Mouse (Mus musculus) regulatory T cell (primary cell): ENCODE measurements at regions not wholly inside any gene's neighbourhood (a gene's known extent, or its start where the extent isn't known, plus 50 kb on each side); places are given as distances from the start of the nearest gene placed in this dataset.
"Not testable (repeated sequence)": the region's sequence is repeated elsewhere in the genome, so short reads cannot be mapped to it uniquely, and the experiment has no call there.

Experiments
- in situ Hi-C: fragments of 300-600 bp; cut with MboI, MseI; formaldehyde crosslinking; loops from one replicate; pipeline ENCODE4 v1.15.1; 2025; ENCODE audit warnings: high pct_unique_total_duplicates

DNA sequence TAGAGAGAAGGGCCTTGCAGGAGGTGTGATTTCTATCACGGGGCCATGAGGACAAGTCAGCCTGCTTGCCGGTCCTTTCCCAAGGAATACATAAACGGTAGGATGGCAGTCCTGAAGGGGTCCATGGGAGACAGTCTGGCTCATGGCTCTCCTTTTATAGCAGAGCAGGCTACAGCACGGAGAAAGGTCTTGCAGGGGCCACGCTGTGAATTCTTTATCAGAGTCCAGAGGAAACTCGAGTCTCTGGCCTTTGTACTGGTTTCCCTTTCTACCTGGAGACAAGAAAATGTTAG is 1984.0 kb downstream of the 4930444P10Rik start:
- in situ Hi-C loops = no loop called here

DNA sequence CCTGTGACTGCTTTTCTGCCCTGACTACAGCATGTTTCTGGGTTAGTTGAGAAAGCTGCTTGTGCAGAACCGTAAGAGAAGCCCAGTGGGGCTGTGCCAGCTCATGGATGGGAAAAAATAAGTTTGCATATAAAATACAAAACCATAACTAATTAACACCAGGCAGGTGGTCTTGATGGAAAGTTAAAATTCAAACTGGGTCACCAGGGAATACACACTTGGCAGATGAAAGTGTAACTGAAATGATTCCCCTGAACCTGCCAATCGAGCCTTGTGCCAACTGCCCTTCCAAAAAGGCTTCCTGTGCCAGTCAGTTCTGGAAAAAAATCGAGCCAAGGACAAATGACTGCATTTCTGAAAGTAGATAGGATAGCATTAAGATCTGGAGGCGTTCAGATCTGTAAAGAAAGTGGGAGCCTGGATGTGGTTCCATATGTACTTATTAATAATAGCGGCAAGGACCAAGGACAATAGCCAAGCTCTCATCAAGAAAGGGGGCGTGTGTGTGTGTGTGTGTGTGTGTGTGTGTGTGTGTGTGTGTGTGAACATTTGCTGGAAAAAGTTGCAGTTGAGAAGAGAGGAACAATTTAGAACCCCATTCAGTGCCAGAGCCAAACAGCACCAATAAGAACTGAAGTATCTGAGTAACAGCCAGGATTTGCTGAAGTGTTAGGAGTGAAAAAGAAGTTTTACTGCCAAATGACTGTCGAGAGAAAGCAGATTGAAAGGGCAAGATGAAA is 1984.5 kb downstream of the 4930444P10Rik start:
- in situ Hi-C loops = no loop called here

DNA sequence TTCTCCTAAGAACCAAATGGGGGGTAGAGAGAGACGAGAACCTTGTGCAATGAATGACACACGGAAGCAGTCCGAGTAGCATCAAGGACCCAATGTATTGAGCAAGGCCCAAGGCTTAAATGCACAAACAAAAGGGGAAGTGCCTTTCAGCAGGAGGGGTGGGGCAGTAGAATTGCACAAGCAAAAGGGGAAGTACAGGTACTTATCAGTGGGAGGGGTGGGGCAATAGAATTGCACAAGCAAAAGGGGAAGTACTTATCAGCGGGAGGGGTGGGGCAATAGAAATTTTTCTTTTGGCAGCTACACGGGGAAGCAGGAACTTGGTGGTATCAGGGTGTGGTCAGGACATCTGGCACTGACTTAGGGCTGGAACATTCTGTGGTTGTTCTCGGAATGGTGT is 1987.6 kb downstream of the 4930444P10Rik start:
- in situ Hi-C loops = not testable (repeated sequence)

DNA sequence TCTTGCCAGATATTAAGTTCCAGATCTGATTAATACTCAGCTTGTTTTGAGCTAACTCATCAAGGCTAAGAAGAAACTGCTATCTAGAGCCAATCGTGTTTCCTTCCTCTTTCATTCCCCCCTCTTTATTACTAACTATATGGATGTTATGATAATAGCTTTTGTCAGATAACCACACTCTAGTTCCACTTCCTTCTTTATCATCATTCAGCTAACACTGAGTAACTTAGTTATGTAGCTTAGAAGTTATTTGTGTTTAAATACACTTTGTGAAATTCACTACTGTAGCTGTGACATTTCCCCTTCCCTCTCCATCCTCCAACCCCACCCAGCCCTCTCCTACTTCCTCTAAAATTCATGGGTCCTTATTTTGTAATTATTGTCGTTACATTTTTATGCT is 1988.6 kb downstream of the 4930444P10Rik start:
- in situ Hi-C loops = no loop called here

DNA sequence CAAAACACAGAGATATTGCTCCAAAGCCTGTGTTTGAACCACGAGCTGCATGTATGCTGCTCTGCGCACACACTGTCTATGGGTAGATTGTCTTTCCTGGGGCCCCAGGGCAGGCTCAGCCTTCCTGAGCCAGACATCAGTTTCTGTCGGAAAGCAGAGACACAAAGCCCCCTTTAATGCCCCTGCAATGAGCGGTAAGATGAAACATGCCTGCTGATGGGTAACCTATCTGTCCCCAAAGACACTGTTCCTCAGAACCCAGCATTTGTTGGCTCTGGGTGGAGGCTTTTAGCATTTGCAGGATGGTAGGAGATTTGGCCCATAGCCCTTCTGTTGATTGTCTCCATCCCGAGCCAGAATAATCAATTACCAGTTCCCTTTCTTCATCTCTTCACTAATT is 1994.1 kb downstream of the 4930444P10Rik start:
- in situ Hi-C loops = no loop called here

DNA sequence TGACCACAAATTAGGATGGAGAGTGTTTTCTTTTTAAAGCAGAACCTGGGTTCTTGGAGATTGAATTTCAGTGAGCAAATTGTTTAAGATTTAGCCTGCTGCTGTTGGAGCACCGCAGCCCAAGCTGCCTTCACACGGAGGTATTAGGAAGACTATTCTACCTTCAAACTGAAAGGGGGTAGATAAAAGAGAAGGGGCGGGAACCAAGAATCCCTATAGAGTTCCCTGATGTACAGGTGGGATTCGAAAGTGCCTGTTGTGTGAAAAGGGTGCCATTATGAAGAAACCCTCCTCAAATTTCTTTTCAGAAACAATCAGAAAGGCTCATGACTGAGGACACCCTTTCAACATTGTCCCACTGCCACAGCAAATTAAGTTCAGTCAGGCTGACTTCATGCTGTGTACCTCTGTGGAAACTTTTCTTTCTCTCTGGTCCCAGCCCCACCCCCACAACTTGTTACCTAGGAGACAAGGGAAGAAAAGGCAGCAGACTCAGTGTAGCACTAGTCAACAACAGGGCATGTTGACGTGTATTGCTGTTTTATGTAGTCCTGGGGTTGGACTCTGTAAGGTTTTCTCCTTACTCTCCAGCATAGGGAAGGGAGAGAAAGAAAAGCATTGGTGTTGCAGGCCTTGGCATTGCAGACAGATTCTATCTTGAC is 1995.4 kb downstream of the 4930444P10Rik start:
- in situ Hi-C loops = no loop called here

DNA sequence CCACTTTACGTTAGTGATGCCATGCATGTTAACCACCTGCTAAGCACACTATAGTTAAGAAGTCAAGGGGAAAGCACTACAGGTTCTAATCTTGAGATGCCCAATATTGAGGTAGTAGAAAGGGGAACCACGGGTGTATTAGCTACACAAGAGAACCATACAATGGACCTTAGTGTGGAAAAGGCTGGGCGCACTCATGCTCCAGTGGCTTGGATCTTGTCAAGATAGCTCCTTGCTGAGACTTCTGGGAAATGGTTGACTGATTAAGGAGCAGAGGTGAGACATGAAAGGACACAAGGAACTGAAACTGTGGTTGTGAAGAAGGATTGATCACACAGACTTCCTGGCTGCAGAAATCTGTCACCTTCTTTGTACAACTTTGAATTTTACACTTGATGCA is 2028.3 kb downstream of the 4930444P10Rik start:
- in situ Hi-C loops = no loop called here

DNA sequence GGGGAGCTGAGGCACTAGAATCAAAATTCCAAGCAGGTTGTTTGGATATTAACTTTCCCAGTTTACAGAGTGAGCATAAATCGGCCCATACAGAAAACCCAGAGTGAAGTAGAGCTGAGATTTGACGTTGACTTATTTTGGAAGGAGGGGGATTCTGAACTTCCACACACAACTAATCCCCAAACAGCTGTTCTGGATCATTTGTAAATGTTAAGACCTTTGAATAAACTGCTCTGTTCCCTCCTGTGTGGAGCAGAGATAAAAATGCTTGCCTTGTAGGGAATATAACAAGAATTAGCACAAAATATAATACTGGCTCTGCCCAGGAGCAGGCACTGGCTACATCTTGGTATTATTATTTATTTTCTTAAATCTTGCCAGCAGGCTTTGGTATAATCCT is 2057.0 kb downstream of the 4930444P10Rik start:
- in situ Hi-C loops = no loop called here

DNA sequence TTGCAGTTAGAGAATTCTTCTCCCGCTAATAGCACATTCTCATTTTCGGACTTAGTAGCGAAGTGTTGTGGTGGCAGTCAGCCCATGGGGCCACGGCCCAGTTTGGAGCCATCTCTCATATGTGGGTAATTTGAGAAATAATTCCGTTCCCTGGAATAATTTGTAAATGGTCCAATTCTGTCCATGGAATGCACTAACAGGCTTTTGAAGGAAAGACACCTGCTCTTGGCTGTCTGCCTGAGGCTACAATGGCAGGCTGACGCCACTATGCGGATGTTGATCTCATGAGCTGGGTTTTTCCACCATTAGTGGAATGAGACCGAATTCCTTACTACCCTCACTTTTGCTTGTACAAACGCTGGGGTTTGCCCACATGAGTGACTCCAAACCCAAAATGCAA is 2081.6 kb downstream of the 4930444P10Rik start:
- in situ Hi-C loops = no loop called here

DNA sequence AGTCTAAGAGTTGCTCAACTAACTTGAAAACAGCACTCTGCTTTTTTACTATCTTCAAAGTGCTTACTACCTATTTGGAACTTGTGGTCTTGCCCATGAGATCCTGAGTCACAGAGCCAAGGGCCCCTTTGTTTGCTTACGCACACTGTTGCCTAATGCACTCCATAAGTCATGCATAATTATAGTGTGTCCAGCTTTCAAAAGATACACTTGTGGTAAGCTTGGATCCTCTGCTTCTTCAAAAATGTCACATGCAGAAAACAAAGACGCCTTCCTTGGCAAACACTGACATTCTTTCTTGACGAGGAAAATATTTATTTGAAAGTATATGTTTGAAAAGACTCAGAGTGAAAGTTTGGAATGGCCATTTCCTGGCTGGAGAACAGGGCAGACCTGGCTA is 2082.3 kb downstream of the 4930444P10Rik start:
- in situ Hi-C loops = no loop called here

DNA sequence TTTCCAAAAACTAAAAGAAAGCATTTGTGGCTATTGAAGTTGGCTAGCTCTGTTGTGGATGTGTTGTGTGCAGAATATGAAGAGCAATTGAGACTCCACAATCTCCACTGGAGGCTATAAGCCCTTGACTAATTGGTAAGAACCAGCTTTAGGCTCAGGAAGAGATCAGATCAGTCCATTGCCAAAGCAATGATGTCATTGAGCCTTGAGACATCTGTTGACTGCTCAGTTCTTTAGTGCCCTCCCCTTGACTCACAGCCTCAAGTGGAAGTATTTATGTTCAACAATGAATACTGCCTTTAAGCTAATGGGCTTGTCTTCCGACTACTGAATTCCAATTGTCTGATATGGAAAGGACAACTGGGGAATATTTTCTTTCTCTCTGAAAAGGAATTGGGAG is 2090.6 kb downstream of the 4930444P10Rik start:
- in situ Hi-C loops = no loop called here

DNA sequence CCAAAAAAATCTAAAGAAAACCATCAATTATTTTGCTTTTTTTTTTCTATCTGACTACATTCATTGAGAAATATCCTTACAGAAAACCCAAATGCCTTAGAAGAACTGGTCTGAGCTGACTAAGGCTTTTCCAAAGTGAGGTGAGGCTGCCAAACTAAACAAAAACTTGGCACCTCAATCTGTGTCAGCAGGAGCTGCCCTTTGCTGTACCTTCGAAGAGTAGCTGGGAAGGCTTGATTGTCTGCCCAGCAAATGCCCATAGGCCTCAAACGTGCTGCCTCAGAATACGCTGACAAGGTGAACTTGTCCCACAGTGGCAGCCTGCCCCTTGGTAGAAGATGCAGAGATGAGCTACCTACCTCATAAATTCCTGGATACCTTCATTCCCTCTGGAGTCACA is 2091.7 kb downstream of the 4930444P10Rik start:
- in situ Hi-C loops = no loop called here

DNA sequence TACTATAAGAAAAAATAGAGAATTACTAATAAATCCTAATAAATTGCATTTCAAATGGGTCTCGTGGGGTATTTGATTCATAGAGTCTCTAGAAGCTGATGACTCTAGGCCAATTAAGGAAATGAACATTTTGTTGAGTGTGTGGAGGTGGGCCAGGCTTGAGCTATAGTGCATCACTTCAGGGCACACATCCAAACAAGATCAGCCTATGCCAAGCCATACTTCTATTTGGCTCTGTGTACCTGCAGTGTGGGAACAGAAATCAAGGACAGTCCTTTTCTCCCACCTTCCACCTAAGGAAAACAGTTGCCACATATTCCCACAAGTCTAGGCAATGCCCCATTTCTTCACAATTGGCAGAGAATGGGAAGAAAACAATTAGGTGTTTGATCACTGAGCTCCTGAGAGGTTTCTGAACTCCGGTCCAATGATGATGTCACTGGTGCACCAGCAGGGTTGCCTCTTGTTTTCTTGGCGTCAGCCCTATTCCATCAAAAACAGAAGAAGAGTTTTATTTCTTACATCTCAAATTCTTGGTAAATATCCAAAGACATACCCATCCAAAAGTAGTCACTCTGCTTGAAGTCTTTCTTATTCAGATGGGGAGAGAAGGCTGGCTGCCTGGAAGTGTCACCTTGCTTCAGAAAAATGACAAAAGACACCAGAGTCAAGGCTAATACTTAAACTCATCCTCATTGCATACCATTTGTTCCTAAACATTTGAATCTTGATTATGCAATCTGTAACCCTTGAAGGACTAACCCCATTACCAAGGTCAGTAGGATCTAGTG is 2092.3 kb downstream of the 4930444P10Rik start:
- in situ Hi-C loops = no loop called here

DNA sequence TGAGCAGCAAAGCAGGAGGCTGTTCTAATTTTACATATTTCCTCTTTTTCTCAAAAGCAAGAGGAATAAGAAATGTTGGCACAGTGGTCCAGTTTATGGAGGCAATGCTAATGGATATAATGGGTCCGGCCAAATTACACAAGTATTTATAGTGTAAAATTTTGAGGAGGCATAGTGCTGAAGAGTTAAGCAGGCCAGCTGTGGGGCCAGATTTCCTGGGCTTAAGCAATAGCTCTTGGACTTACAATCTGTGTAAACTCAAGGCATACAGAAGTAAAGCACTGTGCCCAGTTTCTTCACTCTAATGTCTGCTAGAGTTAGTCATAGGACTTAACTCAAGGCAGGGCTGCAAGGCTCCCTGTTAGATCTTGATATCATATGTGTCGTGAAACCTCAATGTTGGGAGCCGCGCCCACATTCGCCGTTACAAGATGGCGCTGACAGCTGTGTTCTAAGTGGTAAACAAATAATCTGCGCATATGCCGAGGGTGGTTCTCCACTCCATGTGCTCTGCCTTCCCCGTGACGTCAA is 2094.9 kb downstream of the 4930444P10Rik start:
- in situ Hi-C loops = no loop called here

DNA sequence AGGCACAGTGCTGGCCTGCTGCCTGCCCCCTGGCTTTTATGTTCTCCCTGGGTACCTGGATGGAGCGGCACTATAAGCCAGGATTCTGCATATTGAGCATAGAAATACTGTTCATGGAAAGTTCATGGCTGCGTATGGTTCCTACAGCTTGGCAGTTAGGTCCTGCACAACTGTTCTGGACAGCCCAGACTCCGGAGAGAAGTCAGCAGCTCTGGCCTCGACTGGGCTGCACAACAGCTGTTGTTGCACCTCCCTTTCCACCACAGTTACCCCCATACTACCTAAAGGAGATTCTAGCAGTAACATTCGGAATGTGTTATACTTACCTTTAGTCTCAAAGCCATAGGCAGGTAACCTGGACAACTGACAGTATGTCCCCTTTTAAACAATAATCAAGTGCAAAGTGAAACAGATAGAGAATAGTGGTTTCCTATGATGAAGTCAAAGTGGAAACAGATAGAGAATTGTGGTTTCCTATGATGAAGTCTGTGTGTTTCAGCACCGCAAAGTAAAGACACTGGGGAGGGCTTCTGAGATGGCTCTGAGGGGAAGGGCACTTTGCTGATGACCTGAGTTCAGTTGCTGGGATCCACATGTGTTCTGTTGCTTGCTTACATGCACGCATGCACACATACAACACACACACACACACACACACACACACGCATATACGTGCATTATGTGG is 2099.2 kb downstream of the 4930444P10Rik start:
- in situ Hi-C loops = no loop called here

DNA sequence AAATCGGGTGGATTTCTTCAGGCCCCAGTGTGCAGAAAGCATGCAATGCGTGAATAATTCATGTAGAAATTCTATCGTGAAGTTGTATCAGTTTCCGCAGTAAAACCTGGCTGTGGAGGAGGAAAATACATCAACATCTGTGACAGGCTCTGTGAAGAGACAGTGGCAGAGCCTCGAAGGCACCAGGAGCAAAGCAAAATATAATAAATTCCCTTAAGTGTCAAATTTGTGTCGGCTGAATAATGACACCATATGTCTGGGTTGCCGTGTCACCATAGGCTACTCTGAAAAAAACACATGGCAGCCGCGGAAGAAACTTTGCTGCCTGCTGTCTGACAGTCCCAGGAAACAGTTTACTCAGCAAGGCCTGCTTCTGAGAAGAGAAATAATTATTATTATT is 2100.1 kb downstream of the 4930444P10Rik start:
- in situ Hi-C loops = no loop called here

DNA sequence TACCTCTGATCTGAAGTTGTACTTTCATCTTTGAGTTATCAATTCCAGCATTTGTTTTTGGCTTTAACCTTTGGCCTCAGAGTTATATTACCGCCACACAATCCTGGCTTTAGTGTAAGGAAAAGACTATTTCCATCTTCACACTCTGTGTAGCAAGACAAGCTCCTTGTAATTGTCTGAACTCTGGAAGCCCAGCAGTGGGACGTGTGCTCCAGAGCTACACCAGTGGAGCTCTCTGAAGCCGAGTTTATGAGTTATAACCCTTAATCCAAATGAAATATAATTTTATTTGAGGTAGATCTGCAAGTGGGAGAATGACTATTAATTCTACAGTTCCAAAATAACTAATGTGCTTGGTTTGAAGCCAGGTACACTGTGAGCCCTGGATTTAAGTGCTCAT is 2103.8 kb downstream of the 4930444P10Rik start:
- in situ Hi-C loops = no loop called here

DNA sequence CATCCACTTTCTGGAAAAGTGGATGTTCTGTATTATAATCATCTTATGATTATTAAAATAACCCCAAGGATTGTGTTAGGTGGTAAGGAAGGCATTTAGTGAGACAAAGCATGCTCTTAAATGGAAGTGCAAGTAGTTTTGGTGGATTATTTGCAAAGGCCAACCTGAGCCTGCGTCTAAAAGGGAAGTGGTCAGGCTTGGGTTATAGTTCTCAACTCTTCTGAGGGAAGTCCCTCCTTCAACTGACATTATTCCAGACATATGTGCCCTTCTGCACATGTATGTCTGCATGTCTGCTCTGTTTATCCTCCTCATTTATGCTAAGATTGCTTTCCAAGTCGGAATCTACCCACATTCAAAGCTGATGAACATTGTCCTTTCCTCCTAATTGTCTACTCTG is 2108.3 kb downstream of the 4930444P10Rik start:
- in situ Hi-C loops = no loop called here

DNA sequence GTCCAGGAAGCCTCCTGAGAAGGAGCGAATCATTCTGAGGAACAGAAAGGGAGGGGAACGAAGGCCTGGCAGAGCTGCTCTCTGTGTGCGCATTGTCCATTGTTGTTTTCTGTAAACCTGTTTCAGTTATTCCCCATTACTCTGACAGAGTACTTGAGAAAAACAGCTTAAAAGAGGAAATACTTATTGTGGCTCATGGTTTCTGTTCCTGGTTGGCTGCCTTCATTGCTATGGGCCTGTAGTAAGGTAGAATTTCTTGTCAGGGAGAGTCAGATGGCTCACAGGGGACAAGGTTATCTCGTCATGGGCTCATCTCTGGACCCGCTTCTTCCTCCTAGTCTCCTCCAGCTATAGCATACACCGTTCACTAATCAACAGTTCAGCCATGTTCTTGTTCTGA is 2112.9 kb downstream of the 4930444P10Rik start:
- in situ Hi-C loops = no loop called here

DNA sequence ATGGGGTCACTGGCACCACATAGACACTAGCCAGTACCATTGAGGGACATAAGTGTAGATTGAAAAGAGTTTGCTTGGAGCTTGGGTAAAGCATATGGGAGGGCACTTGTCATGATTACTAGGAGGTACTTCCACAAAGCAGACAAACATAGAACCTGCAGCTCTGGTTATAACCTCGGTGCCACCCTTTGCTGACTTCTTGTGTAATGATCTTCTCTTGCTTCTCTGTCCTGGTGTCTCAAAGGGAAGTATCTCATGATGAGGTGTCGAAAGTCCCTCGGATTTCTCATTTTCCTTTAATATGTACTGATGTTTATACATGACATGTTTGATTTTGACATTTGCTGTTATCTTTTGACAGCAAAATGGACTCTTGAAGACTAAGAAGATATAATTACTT is 2114.5 kb downstream of the 4930444P10Rik start:
- in situ Hi-C loops = no loop called here

DNA sequence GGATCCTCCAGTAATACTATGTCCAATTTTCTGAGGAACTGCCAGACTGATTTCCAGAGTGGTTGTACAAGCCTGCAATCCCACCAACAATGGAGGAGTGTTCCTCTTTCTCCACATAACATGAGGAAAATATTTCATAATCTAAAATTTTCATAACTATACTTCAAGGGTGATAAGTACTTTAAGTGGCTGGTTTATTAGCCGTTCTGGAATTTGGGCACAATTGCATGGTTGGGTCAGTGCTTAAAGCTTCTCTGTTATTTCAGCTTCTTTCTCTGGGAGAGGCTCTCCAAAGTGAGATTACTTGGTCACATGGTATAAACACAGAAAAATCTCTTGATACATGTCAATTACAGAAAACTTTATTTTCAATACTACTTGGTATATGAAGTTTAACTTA is 2115.9 kb downstream of the 4930444P10Rik start:
- in situ Hi-C loops = no loop called here

DNA sequence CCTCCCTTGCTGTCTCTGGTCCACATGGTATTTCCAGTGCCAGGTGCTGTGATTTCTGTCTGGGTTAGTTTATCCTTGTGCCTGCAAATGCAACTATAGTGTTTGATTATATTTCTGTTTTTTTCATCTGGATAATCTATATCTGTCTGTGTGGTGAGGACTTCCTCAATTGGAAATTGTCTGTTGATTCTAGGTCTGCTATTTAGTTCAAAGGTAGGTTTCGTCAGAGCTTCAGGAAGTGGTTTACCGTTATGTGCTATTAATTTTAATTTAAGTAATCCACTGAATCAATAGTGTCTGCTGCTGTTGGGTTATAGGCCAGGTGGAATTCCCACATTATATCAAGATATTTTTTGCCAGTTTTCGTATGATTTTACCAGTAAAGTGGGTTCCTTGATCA is 2143.9 kb downstream of the 4930444P10Rik start:
- in situ Hi-C loops = no loop called here
